Mouse (Mus musculus): Measurements from ENCODE around the gene Lrcol1.

- no peak for TF ChIP-seq POLR2A (IDR thresholded peaks at IDR 0.05; ENCODE audit: control insufficient read depth, extremely low read depth, insufficient read depth, low read length, poor library complexity)
- TF ChIP-seq CTCF (IDR thresholded peaks at IDR 0.05; ENCODE audit: borderline replicate concordance, control insufficient read depth, extremely low read depth, insufficient read depth, low read length, poor library complexity), result no peak
These were observed 10.2 kb downstream of the Lrcol1 start for GRCm38 (mm10) chr5:110354716-110355115.
